Mouse (Mus musculus): Measurements from ENCODE around the gene Mmab. TPM values are rescaled to one million over a fixed set of nuclear protein-coding genes. Genes with fewer than 3 reads are reported as not detected.

Gene Mmab
- polyA plus RNA-seq, 1 experiment = 19.2 TPM

DNA sequence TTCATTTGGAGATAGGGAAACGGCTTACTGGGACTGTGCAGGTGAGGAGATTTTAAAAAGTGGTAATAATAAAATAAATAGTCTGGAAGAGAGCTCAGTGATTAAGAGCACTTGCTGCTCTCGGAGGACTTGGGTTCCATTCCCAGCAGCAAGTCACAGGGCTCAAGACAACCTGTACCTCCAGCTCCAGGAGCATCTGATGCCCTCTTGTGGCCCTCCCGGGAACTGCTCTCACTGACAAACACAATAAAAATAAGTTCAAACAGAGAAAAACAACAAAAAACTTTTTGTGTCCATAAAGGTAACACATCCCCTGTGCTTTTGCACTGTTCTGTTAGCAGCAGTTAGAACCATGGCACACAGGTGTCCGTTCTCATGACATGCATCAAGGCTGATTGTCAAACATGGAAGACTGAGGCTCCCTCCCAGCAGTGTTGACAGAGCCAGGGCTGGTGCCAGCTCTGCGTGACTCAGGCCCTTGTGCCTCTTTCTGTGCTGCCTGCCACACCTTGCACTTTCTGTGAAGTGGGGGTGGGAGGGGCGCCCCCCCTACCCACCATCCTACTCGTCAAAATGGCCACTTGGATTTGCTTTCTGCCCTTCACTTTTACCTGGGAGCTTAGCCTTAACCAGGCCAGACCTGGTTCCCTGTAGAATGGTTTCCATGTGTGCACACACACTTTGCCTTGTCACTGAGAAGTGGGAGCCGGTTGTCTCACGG is 60.5 kb downstream of the Mmab start:
- 73% methylated on average over 9 of the region's 9 CpGs for WGBS
- H3K27me3 ChIP-seq (ENCODE audit: control insufficient read depth, insufficient read depth, low read length) = no peaks in the 10 kb centered on the region
- H3K4me3 ChIP-seq (replicated peaks; ENCODE audit: insufficient read depth, low read depth, low read length) = no peak overlapping the region
- H3K27ac ChIP-seq (ENCODE audit: insufficient read depth, low read length) = no peak overlapping the region
- DNase-seq = no peak
- no peak for TF ChIP-seq POLR2A (IDR thresholded peaks at IDR 0.05; ENCODE audit: borderline replicate concordance, insufficient read depth, low read length)
- TF ChIP-seq CTCF (IDR thresholded peaks at IDR 0.05; ENCODE audit: borderline replicate concordance, insufficient read depth, low read depth, low read length) = peak; percentile 58; the same call in 1 of the 2 replicates
- H3K4me1 ChIP-seq (ENCODE audit: control insufficient read depth, insufficient read depth, low read length) = peaks cover 5% of the 10 kb centered on the region; the same call in 1 of the 2 replicates

Other genes with a start within 250 kb of the Mmab start
- gene Foxn4, start 170.3 kb downstream of the Mmab start, polyA plus RNA-seq (2012; rRNA removed) = not detected in 2 replicates
- 0.67 and 0.69 TPM in 2 replicates for gene Myo1h, start 154.9 kb downstream of the Mmab start, polyA plus RNA-seq (2012; rRNA removed)
- gene Kctd10, start 63.6 kb downstream of the Mmab start, polyA plus RNA-seq (2012; rRNA removed) = 42.5 and 44.3 TPM in 2 replicates
- 62.9 and 63.9 TPM in 2 replicates for gene Ube3b, start 63.5 kb downstream of the Mmab start, polyA plus RNA-seq (2012; rRNA removed)
- 37.1 and 38.8 TPM in 2 replicates for gene Mvk, start 209 bp upstream of the Mmab start, polyA plus RNA-seq (2012; rRNA removed)
- 18.7 and 20.5 TPM in 2 replicates for gene Fam222a, start 124.0 kb upstream of the Mmab start, polyA plus RNA-seq (2012; rRNA removed)
- 3.0 and 5.5 TPM in 2 replicates for gene Trpv4, start 214.4 kb upstream of the Mmab start, polyA plus RNA-seq (2012; rRNA removed)
- gene Gltp, start 246.9 kb upstream of the Mmab start, polyA plus RNA-seq (2012; rRNA removed) = 79.3 and 87.5 TPM in 2 replicates

Measured in cerebellum, adult 2 months (tissue).